Mouse (Mus musculus): ENCODE results near the gene Ggta1. TPM values are rescaled to one million over a fixed set of nuclear protein-coding genes. Genes with fewer than 3 reads are reported as not detected.

Gene Ggta1
- polyA plus RNA-seq, 1 experiment from 2014 or later, result 7.1 TPM

DNA sequence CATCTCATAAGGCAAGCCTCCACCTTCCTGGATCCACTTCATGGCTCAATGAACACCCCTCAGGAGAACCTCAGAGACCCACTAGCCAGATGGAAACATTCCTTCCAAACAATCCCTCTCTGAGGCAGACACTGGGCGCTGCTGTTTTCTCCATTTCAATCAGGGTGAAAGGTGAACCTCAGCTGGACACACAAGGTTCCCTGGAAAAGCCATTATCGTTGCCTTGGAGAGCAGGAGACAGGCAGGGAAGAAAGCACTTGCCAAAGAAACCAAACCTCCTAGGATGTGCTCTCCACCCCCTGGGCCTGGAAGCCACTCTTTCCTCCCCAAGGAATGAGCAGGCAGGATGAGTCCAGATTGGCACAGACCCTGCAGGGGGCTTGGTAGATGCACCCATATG lies 35.5 kb downstream of the Ggta1 start:
- Histone ChIP-seq H3K36me3 (ENCODE audit: control insufficient read depth, insufficient read depth, low read length) (no peaks in the 10 kb centered on the region), H3K4me1 (ENCODE audit: control insufficient read depth, insufficient read depth, low read depth, low read length) (peaks cover 5% of the 10 kb centered on the region), H3K4me2 (ENCODE audit: low read length) (no peak overlapping the region), H3K4me3 (ENCODE audit: low read length) (no peak overlapping the region), H3K27ac (ENCODE audit: low read depth, low read length) (no peak overlapping the region), H3K9ac (ENCODE audit: low read depth, low read length) (no peak overlapping the region), H3K27me3 (replicated peaks; ENCODE audit: control insufficient read depth, insufficient read depth, low read length) (no peaks in the 10 kb centered on the region), H3K9me3 (ENCODE audit: control insufficient read depth, low read length) (no peaks in the 10 kb centered on the region)
- 26% methylated on average over 2 of the region's 2 CpGs for WGBS
- ATAC-seq, result no peak

GRCm38 (mm10) chr2:35423711-35424339 lies 39.2 kb downstream of the Ggta1 start:
- no peak overlapping the region for H3K27ac ChIP-seq (ENCODE audit: low read depth, low read length)
- 89% methylated on average over 1 of the region's 1 CpGs for WGBS
- H3K36me3 ChIP-seq (ENCODE audit: control insufficient read depth, insufficient read depth, low read length), result peaks cover 8% of the 10 kb centered on the region; the same call in 1 of the 2 replicates
- H3K4me1 ChIP-seq (ENCODE audit: control insufficient read depth, insufficient read depth, low read depth, low read length), result no peaks in the 10 kb centered on the region
- no peak overlapping the region for H3K4me2 ChIP-seq (ENCODE audit: low read length)
- no peak overlapping the region for H3K4me3 ChIP-seq (ENCODE audit: low read length)
- ATAC-seq, result no peak
- H3K27me3 ChIP-seq (replicated peaks; ENCODE audit: control insufficient read depth, insufficient read depth, low read length), result no peaks in the 10 kb centered on the region
- no peaks in the 10 kb centered on the region for H3K9me3 ChIP-seq (ENCODE audit: control insufficient read depth, low read length)
- H3K9ac ChIP-seq (ENCODE audit: low read depth, low read length), result no peak overlapping the region

DNA sequence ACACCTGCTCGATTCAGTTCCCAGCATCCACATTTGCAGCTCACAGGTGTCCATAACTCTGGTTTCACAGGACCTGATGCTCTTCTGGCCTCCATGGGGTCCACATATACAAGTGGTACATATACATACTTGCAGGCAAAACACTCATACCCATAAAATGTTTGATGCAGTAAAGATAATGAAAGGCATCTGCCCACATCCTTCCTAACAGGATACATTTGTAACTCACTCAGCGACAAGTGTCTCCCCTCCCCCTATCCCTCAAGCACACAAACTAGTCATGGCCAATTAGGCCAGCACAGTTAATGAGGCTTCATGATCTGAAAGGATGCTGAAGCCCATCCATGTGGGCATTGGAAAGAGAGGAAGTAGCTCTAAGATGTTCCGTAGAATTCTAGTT lies 40.6 kb downstream of the Ggta1 start:
- Histone ChIP-seq H3K4me1 (ENCODE audit: control insufficient read depth, insufficient read depth, low read depth, low read length) (no peaks in the 10 kb centered on the region), H3K27me3 (replicated peaks; ENCODE audit: control insufficient read depth, insufficient read depth, low read length) (no peaks in the 10 kb centered on the region), H3K36me3 (ENCODE audit: control insufficient read depth, insufficient read depth, low read length) (peaks cover 8% of the 10 kb centered on the region; the same call in 1 of the 2 replicates), H3K9me3 (ENCODE audit: control insufficient read depth, low read length) (no peaks in the 10 kb centered on the region), H3K27ac (ENCODE audit: low read depth, low read length) (no peak overlapping the region), H3K9ac (ENCODE audit: low read depth, low read length) (no peak overlapping the region), H3K4me3 (ENCODE audit: low read length) (no peak overlapping the region), H3K4me2 (ENCODE audit: low read length) (no peak overlapping the region)
- 92% methylated on average over 3 of the region's 3 CpGs for WGBS
- ATAC-seq, result no peak

- H3K9me3 ChIP-seq (ENCODE audit: control insufficient read depth, low read length), result no peaks in the 10 kb centered on the region
- no peaks in the 10 kb centered on the region for H3K27me3 ChIP-seq (replicated peaks; ENCODE audit: control insufficient read depth, insufficient read depth, low read length)
- H3K4me1 ChIP-seq (ENCODE audit: control insufficient read depth, insufficient read depth, low read depth, low read length), result no peaks in the 10 kb centered on the region
- ATAC-seq, result no peak
- H3K36me3 ChIP-seq (ENCODE audit: control insufficient read depth, insufficient read depth, low read length), result peaks cover 8% of the 10 kb centered on the region; the same call in 1 of the 2 replicates
- 83% methylated on average over 1 of the region's 1 CpGs for WGBS
- no peak overlapping the region for H3K9ac ChIP-seq (ENCODE audit: low read depth, low read length)
- H3K4me3 ChIP-seq (ENCODE audit: low read length), result no peak overlapping the region
- H3K4me2 ChIP-seq (ENCODE audit: low read length), result no peak overlapping the region
- H3K27ac ChIP-seq (ENCODE audit: low read depth, low read length), result no peak overlapping the region
Measured at GRCm38 (mm10) chr2:35420681-35421080, 42.4 kb downstream of the Ggta1 start.

- no peaks in the 10 kb centered on the region for H3K27me3 ChIP-seq (replicated peaks; ENCODE audit: control insufficient read depth, insufficient read depth, low read length)
- 94% methylated on average over 2 of the region's 2 CpGs for WGBS
- no peaks in the 10 kb centered on the region for H3K4me1 ChIP-seq (ENCODE audit: control insufficient read depth, insufficient read depth, low read depth, low read length)
- ATAC-seq, result no peak
- no peak overlapping the region for H3K4me2 ChIP-seq (ENCODE audit: low read length)
- H3K9ac ChIP-seq (ENCODE audit: low read depth, low read length), result no peak overlapping the region
- H3K4me3 ChIP-seq (ENCODE audit: low read length), result no peak overlapping the region
- peaks cover 8% of the 10 kb centered on the region; the same call in 1 of the 2 replicates for H3K36me3 ChIP-seq (ENCODE audit: control insufficient read depth, insufficient read depth, low read length)
- no peak overlapping the region for H3K27ac ChIP-seq (ENCODE audit: low read depth, low read length)
- no peaks in the 10 kb centered on the region for H3K9me3 ChIP-seq (ENCODE audit: control insufficient read depth, low read length)
Measured at GRCm38 (mm10) chr2:35419671-35420070, 43.4 kb downstream of the Ggta1 start.

DNA sequence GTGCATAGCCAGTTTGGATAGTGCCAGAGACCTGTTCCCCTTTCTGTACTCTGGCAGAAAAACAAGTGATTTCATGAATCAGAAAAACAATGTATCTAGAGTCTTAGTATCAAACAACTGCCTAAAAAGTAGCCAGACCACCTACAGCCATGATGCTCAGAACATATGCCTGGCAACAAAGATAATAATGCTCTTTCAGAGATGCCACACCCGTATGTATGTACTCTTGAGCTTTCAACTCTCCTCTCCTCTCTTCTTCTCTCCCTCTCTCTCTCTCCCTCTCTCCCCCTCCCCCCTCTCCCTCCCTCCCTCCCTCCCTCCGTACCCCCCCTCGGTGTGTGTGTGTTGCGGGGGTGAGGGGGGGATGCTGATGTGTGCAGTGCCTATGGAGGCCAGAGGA lies 43.8 kb downstream of the Ggta1 start:
- no peak for ATAC-seq

DNA sequence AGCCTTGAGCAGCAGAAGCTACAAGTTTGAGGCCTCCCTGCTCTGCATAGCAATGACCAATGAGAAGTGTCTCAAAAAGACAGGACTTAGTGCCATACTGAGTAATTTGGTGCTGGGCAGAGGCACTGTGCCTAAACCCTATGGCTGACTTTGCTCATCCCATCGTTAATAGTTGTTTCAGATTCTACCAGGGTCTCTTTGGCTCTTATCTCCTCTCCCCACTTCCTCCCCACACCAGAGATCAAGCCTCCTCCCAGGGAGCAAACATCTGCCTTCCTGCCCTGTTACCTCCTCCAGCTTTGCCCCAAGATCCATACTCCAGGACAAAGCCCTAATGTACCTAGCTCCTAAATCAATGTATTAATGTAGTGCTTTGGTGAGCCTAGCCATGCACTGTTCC lies 45.8 kb downstream of the Ggta1 start:
- H3K4me3 ChIP-seq (ENCODE audit: low read length), result no peak overlapping the region
- no peak overlapping the region for H3K9ac ChIP-seq (ENCODE audit: low read depth, low read length)
- no peak overlapping the region for H3K27ac ChIP-seq (ENCODE audit: low read depth, low read length)
- no peaks in the 10 kb centered on the region for H3K27me3 ChIP-seq (replicated peaks; ENCODE audit: control insufficient read depth, insufficient read depth, low read length)
- no peaks in the 10 kb centered on the region for H3K4me1 ChIP-seq (ENCODE audit: control insufficient read depth, insufficient read depth, low read depth, low read length)
- no peaks in the 10 kb centered on the region for H3K9me3 ChIP-seq (ENCODE audit: control insufficient read depth, low read length)
- H3K36me3 ChIP-seq (ENCODE audit: control insufficient read depth, insufficient read depth, low read length), result peaks cover 8% of the 10 kb centered on the region; the same call in 1 of the 2 replicates
- no peak for ATAC-seq
- WGBS, result 100% methylated on average over 1 of the region's 1 CpGs
- no peak overlapping the region for H3K4me2 ChIP-seq (ENCODE audit: low read length)

More for the DNA sequence above, 43.8 kb downstream of the Ggta1 start:
- H3K9me3 ChIP-seq (ENCODE audit: control insufficient read depth, low read length), result no peaks in the 10 kb centered on the region
- no peak overlapping the region for H3K9ac ChIP-seq (ENCODE audit: low read depth, low read length)
- H3K4me3 ChIP-seq (ENCODE audit: low read length), result no peak overlapping the region
- H3K27ac ChIP-seq (ENCODE audit: low read depth, low read length), result no peak overlapping the region
- H3K27me3 ChIP-seq (replicated peaks; ENCODE audit: control insufficient read depth, insufficient read depth, low read length), result no peaks in the 10 kb centered on the region
- 92% methylated on average over 4 of the region's 4 CpGs for WGBS
- H3K4me2 ChIP-seq (ENCODE audit: low read length), result no peak overlapping the region
- H3K4me1 ChIP-seq (ENCODE audit: control insufficient read depth, insufficient read depth, low read depth, low read length), result no peaks in the 10 kb centered on the region
- peaks cover 8% of the 10 kb centered on the region; the same call in 1 of the 2 replicates for H3K36me3 ChIP-seq (ENCODE audit: control insufficient read depth, insufficient read depth, low read length)

GRCm38 (mm10) chr2:35416473-35416872 lies 46.6 kb downstream of the Ggta1 start:
- H3K27me3 ChIP-seq (replicated peaks; ENCODE audit: control insufficient read depth, insufficient read depth, low read length), result no peaks in the 10 kb centered on the region
- ATAC-seq, result no peak
- no peak overlapping the region for H3K4me2 ChIP-seq (ENCODE audit: low read length)
- WGBS, result 78% methylated on average over 6 of the region's 6 CpGs
- no peak overlapping the region for H3K27ac ChIP-seq (ENCODE audit: low read depth, low read length)
- no peaks in the 10 kb centered on the region for H3K4me1 ChIP-seq (ENCODE audit: control insufficient read depth, insufficient read depth, low read depth, low read length)
- no peaks in the 10 kb centered on the region for H3K9me3 ChIP-seq (ENCODE audit: control insufficient read depth, low read length)
- H3K9ac ChIP-seq (ENCODE audit: low read depth, low read length), result no peak overlapping the region
- H3K4me3 ChIP-seq (ENCODE audit: low read length), result no peak overlapping the region
- H3K36me3 ChIP-seq (ENCODE audit: control insufficient read depth, insufficient read depth, low read length), result peaks cover 8% of the 10 kb centered on the region; the same call in 1 of the 2 replicates

GRCm38 (mm10) chr2:35412810-35413209 lies 50.2 kb downstream of the Ggta1 start:
- WGBS, result 96% methylated on average over 3 of the region's 3 CpGs
- H3K27me3 ChIP-seq (replicated peaks; ENCODE audit: control insufficient read depth, insufficient read depth, low read length), result no peaks in the 10 kb centered on the region

More at GRCm38 (mm10) chr2:35412810-35413209, 50.2 kb downstream of the Ggta1 start:
- Histone ChIP-seq H3K4me2 (ENCODE audit: low read length) (no peak overlapping the region), H3K4me1 (ENCODE audit: control insufficient read depth, insufficient read depth, low read depth, low read length) (no peaks in the 10 kb centered on the region), H3K4me3 (ENCODE audit: low read length) (no peak overlapping the region), H3K27ac (ENCODE audit: low read depth, low read length) (no peak overlapping the region), H3K9ac (ENCODE audit: low read depth, low read length) (no peak overlapping the region), H3K9me3 (ENCODE audit: control insufficient read depth, low read length) (no peaks in the 10 kb centered on the region), H3K36me3 (ENCODE audit: control insufficient read depth, insufficient read depth, low read length) (no peaks in the 10 kb centered on the region)
- no peak for ATAC-seq

Measured in hindbrain, embryonic 16.5 days (tissue).